Mouse (Mus musculus) heart, embryonic 11.5 days (tissue): ENCODE results near the gene Zfp30. TPM values are rescaled to one million over a fixed set of nuclear protein-coding genes. Genes with fewer than 3 reads are reported as not detected.

Experiments
- ATAC-seq: fragments of 200-750 bp; cut with Nextera tagmentation; replicated peaks from 2 replicates; pipeline ENCODE4 v1.8.0; 2017; ENCODE audit warnings: moderate library complexity; ENCODE audit not compliant: insufficient number of reproducible peaks, low FRiP score, low TSS enrichment
- H3K27ac ChIP-seq: fragments of 300-500 bp; sonication (generic); 2 replicates; pipeline ENCODE4 v1.5.1; 2014; ENCODE audit warnings: mild to moderate bottlenecking, low read depth, low read length
- H3K27me3 ChIP-seq: fragments of 300-500 bp; sonication (generic); 2 replicates; pipeline ENCODE4 v1.6.1; 2014; ENCODE audit warnings: mild to moderate bottlenecking, low read length, mixed read lengths; ENCODE audit not compliant: control insufficient read depth, insufficient read depth
- H3K36me3 ChIP-seq: fragments of 300-500 bp; sonication (generic); 2 replicates; pipeline ENCODE4 v1.6.1; 2014; ENCODE audit warnings: mild to moderate bottlenecking, low read length, moderate library complexity, mixed read lengths; ENCODE audit not compliant: control insufficient read depth, insufficient read depth
- H3K4me1 ChIP-seq: fragments of 300-500 bp; sonication (generic); 2 replicates; pipeline ENCODE4 v1.6.1; 2014; ENCODE audit warnings: low read length; ENCODE audit not compliant: control insufficient read depth, insufficient read depth
- H3K4me2 ChIP-seq: fragments of 300-500 bp; sonication (generic); 2 replicates; pipeline ENCODE4 v1.6.1; 2014; ENCODE audit warnings: mild to moderate bottlenecking, moderate library complexity
- H3K4me3 ChIP-seq: fragments of 300-500 bp; sonication (generic); 2 replicates; pipeline ENCODE4 v1.5.1; 2014; ENCODE audit warnings: low read depth, low read length
- H3K9ac ChIP-seq: fragments of 300-500 bp; sonication (generic); 2 replicates; pipeline ENCODE4 v1.6.1; 2014; ENCODE audit warnings: mild to moderate bottlenecking, low read depth, low read length, moderate library complexity
- H3K9me3 ChIP-seq: fragments of 300-500 bp; sonication (generic); replicated peaks from 2 replicates; pipeline ENCODE4 v1.6.1; 2016; ENCODE audit warnings: low read length; ENCODE audit not compliant: control insufficient read depth
- WGBS: fragments of 180-500 bp; shearing (Covaris S2); extraction: QIAGEN DNeasy Blood & Tissue Kit; methylation state at CpG from one replicate; pipeline ENCODE4 v1.1.7; 2014; ENCODE audit not compliant: insufficient replicate concordance; 5-methylcytosine and 5-hydroxymethylcytosine counted together
- polyA plus RNA-seq: library from polyadenylated mRNA; unstranded; fragments of >200 nt; fragmentation: Nextera tagmentation; extraction: Ambion mirVana; gene quantifications from 2 replicates; pipeline ENCODE4 v1.2.1, GENCODE M21; 2014

The Zfp30 gene
- 5.3 and 5.6 TPM in 2 replicates for polyA plus RNA-seq

GRCm38 (mm10) chr7:29783871-29784551 is at the start of gene Zfp30:
Gene Zfp30, plus strand, starts transcription at chr7:29783998.
- Histone ChIP-seq H3K27ac (peak within 1 kb of the TSS; percentile 81), H3K36me3 (peaks cover 8% of the 10 kb centered on the region; the same call in 1 of the 2 replicates), H3K4me3 (peak within 1 kb of the TSS; percentile 84), H3K27me3 (no peaks in the 10 kb centered on the region), H3K4me1 (peaks cover 10% of the 10 kb centered on the region), H3K9me3 (no peaks in the 10 kb centered on the region), H3K9ac (peak within 1 kb of the TSS; percentile 84), H3K4me2 (peak within 1 kb of the TSS; percentile 87)
- peak; percentile 89 for ATAC-seq
- under 1% methylated on average over 45 of the region's 45 CpGs for WGBS

GRCm38 (mm10) chr7:29742258-29742657 is 41.5 kb upstream of the Zfp30 start:
- 73% methylated on average over 3 of the region's 3 CpGs for WGBS
- no peaks in the 10 kb centered on the region for H3K9me3 ChIP-seq
- ATAC-seq = no peak

GRCm38 (mm10) chr7:29760476-29760875 is 23.3 kb upstream of the Zfp30 start:
- Histone ChIP-seq H3K9me3 (no peaks in the 10 kb centered on the region), H3K4me1 (no peaks in the 10 kb centered on the region), H3K36me3 (no peaks in the 10 kb centered on the region), H3K27me3 (no peaks in the 10 kb centered on the region), H3K4me3 (no peak overlapping the region), H3K4me2 (no peak overlapping the region), H3K9ac (no peak overlapping the region), H3K27ac (no peak overlapping the region)
- ATAC-seq = no peak
- WGBS = 84% methylated on average over 5 of the region's 5 CpGs

More at GRCm38 (mm10) chr7:29742258-29742657, 41.5 kb upstream of the Zfp30 start:
- no peaks in the 10 kb centered on the region for H3K4me1 ChIP-seq
- no peak overlapping the region for H3K9ac ChIP-seq
- no peak overlapping the region for H3K4me2 ChIP-seq
- H3K36me3 ChIP-seq = no peaks in the 10 kb centered on the region
- no peaks in the 10 kb centered on the region for H3K27me3 ChIP-seq
- no peak overlapping the region for H3K27ac ChIP-seq
- H3K4me3 ChIP-seq = no peak overlapping the region

DNA sequence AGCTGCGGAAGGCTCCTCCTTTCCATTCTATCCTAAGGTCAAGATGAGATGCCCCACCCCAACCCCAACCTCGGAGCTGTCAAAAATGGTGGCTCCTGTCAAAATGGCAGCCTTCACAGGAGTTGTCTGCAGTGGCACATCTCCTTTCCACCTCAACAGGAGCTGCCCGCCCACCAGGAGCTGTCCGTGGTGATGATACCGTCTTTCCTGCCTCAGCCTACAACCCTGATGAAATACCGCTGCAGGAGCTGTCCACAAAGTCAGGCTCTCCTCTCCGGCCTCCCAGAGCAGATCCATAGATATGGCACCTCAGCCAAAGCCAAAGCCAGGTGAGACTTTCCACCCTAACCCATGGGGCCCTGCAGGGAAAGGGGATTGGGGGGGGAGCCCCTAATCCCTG is 19.1 kb upstream of the Zfp30 start:
- H3K9ac ChIP-seq = no peak overlapping the region
- H3K4me3 ChIP-seq = no peak overlapping the region
- H3K27me3 ChIP-seq = no peaks in the 10 kb centered on the region
- no peaks in the 10 kb centered on the region for H3K36me3 ChIP-seq
- no peaks in the 10 kb centered on the region for H3K9me3 ChIP-seq
- WGBS = 71% methylated on average over 7 of the region's 7 CpGs
- no peak overlapping the region for H3K27ac ChIP-seq
- no peaks in the 10 kb centered on the region; the same call in none of the 2 replicates for H3K4me1 ChIP-seq
- no peak overlapping the region for H3K4me2 ChIP-seq
- no peak for ATAC-seq

DNA sequence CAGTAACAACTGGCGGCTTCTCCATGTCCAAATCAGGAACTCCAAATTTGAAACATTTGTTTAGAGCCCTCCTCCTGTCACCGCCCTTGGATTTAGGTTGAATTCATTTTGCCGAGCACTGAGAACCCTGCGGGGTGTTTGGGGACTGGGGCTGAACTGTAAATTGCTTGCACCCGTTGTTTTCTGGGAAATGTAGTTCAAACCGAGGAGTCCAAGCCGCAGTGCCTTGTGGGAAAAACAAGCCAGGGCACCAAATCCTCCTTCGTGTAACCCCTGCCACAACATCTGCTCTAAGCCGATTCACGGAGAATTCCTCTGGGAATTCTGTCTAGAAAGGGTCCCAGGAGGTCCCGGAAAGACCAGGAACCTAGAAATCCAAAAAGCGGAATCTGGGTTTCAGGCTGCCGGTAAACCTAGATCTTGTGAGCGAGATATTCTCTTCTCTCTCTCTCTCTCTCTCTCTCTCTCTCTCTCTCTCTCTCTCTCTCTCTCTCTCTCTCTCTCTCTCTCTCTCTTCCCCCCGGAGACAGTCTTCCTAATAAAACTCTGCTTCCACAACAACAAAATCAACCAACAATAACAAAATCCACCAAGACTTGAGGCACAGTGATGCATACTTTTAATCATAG is 16.6 kb upstream of the Zfp30 start:
- ATAC-seq = 0 out of 2 replicates have a peak, but pooled peaks have one; percentile 20
- H3K9ac ChIP-seq = peak overlapping the region; percentile 75
- WGBS = under 1% methylated on average over 15 of the region's 15 CpGs
- no peaks in the 10 kb centered on the region for H3K27me3 ChIP-seq
- peak overlapping the region; percentile 88 for H3K4me2 ChIP-seq
- no peak overlapping the region for H3K27ac ChIP-seq
- no peaks in the 10 kb centered on the region for H3K9me3 ChIP-seq
- peak overlapping the region; percentile 80 for H3K4me3 ChIP-seq
- H3K4me1 ChIP-seq = no peaks in the 10 kb centered on the region; the same call in none of the 2 replicates
- H3K36me3 ChIP-seq = 0 out of 2 replicates have a peak, but pooled peaks cover 3% of the 10 kb centered on the region

GRCm38 (mm10) chr7:29768090-29768900 is 15.5 kb upstream of the Zfp30 start, which contains the start of gene Zfp84:
Gene Zfp84, plus strand, starts transcription at chr7:29768552.
- Histone ChIP-seq H3K4me1 (no peaks in the 10 kb centered on the region; the same call in none of the 2 replicates), H3K27me3 (no peaks in the 10 kb centered on the region), H3K36me3 (peaks cover 6% of the 10 kb centered on the region; the same call in 1 of the 2 replicates), H3K27ac (peak within 1 kb of the TSS; percentile 87), H3K4me3 (peak within 1 kb of the TSS; percentile 80), H3K9ac (peak within 1 kb of the TSS; percentile 85), H3K4me2 (peak within 1 kb of the TSS; percentile 88), H3K9me3 (no peaks in the 10 kb centered on the region)
- ATAC-seq = peak; percentile 90
- WGBS = under 1% methylated on average over 32 of the region's 32 CpGs

DNA sequence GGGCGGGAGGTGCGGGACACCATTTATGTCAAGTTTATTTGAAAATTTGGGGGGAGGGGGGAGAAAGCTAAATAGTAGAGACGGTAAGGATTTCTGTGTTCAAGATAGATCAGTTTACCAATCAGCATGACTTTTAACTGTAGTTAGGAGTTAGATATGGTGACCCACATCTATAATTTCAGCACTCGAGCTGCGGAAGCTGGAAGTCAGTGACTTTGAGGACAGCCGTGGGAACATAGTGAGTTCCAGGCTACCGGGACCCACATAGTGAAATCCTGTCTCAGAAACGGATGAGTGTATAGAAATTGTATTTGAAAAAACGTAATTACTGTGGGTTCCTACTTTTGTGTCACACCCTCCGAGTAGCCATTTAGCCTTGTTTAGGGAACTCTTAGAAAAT is 14.8 kb upstream of the Zfp30 start:
- Histone ChIP-seq H3K36me3 (peaks cover 6% of the 10 kb centered on the region; the same call in 1 of the 2 replicates), H3K9ac (peak overlapping the region; percentile 85), H3K4me2 (peak overlapping the region; percentile 88), H3K27me3 (no peaks in the 10 kb centered on the region), H3K4me3 (peak overlapping the region; percentile 80), H3K9me3 (no peaks in the 10 kb centered on the region), H3K27ac (peak overlapping the region; percentile 87), H3K4me1 (no peaks in the 10 kb centered on the region; the same call in none of the 2 replicates)
- no peak for ATAC-seq
- whole genome bisulfite sequencing = 7% methylated on average over 10 of the region's 10 CpGs

GRCm38 (mm10) chr7:29773503-29773902 is 10.3 kb upstream of the Zfp30 start:
- Histone ChIP-seq H3K27ac (no peak overlapping the region), H3K36me3 (peaks cover 36% of the 10 kb centered on the region), H3K4me1 (no peaks in the 10 kb centered on the region; the same call in none of the 2 replicates), H3K9me3 (no peaks in the 10 kb centered on the region), H3K4me2 (no peak overlapping the region), H3K9ac (no peak overlapping the region), H3K27me3 (no peaks in the 10 kb centered on the region), H3K4me3 (no peak overlapping the region)
- 86% methylated on average over 7 of the region's 7 CpGs for WGBS
- ATAC-seq = no peak
